Mouse (Mus musculus) ovary, postnatal 10 days (tissue): ENCODE data around the gene Ncs1.

ENCODE experiments used
- DNase-seq: peaks from one replicate; pipeline ENCODE4 v3.0.0; 2022; ENCODE audit warnings: low spot score

The Ncs1 gene

DNA sequence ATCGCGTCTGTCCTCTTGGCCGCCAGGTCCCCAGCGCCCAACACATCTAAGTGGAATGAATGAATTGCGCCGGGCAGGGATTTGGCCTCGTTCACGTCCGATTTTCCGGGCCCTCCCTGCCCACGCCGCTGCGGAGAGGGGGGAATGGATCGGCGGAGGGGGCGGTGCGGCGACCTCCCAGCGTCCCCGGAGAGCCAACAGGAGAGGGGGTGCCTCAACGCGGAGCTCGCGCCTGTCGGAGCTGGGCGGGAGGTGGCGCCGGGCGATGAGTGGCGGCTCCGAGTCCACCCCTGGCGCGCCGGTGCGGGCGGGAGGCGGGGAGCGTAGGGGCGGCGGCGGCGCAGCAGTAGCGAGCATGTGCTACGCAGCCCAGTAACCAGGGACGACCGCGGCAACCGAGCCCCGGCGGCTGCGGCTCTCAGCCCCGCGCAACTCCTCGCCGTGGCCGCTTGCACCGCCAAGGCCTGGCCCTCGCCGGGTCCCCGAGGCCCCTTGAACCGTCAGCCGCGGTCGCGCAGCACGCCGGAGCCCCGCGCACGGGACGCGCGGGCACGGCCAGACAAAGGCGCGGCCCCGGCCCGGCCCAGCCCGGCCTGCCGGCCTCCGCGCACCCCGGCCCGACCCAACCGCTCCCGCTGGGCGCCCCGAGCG is at the start of gene Ncs1:
Gene Ncs1, plus strand, starts transcription at position 333 of the 651 bp plus-strand sequence.
- DNase-seq = peak; percentile 45

DNA sequence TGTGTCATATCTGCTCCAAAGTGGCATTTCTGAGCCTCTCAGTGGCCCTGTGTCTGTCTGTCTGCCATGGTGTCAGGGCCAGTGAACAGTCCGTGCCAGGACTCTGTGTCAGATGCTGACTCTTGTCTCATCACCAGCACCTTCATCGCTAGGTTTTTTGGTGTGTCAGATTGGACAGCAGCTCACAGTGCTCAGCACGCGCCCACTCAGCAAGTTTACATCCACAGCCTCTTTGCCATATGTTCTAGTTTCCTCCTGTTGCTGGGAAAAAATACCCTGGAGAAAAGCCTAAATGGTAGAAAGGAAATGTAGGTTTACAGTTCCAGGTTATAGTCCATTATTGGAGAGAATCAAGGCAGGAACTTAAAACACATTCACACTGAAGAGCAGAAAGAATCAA is 47.0 kb upstream of the Ncs1 start:
- no peak for DNase-seq

- DNase-seq = no peak
Observed at GRCm38 (mm10) chr2:31200051-31200450, 45.6 kb upstream of the Ncs1 start.

DNA sequence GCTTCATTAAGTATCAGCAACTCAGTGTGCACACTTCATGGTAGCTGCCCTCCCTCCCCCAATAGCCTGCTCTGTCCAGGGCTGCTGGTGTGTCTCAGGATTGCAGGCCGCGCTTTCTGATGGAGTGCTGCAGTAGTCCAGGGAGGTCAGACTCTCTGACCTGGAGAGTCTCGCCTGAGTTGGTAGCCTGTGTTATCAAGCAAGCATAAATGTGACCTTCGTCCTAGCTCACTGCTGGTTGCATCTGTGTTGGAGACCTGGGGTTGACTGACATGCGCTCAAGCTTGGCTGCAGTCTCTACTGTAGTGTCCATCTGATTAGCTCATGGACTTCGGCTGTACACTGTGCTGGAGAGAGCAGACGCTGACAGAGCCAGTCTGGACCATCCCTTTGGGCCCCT is 43.8 kb upstream of the Ncs1 start:
- DNase-seq = no peak

DNA sequence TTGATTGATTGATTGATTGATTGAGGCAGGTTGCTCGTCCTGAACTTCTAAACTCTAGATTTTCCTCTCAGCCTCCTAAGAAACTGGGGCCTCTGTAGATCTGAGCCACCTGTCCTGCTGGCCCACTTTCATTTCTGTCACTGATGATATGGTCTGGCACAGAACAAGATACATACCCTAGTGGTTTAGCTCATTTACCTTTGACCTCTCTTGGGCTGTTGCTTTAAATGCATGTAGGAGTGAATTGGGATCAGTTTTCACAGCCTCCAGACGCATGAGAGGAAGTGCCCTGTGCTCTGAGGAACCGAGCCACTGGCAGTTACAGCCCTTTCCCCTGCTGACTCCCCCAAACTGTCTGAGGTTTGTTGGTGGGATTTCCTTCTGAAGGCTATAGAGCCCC is 43.3 kb upstream of the Ncs1 start:
- no peak for DNase-seq

DNA sequence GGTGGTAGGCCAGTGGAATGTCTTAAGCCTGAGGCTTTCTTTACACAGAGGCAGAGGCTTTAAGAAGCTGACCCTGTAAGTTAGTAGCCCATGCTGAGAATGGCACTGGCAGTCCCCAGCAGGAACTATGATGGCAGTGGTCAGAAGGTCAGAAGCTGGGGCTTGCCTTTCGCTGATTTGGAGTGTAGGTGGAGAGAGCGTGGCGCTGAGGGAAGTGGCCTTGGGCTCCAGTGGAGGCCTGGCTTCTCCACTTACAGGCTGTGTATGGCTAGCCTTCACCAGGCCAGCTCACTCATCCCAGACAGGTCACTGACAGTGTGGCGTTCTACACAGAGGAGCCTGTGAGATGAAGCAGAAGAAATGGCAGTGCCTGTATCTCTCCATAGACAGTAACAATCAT is 42.7 kb upstream of the Ncs1 start:
- DNase-seq = no peak

- no peak for DNase-seq
Observed at GRCm38 (mm10) chr2:31204677-31205076, 40.9 kb upstream of the Ncs1 start.

DNA sequence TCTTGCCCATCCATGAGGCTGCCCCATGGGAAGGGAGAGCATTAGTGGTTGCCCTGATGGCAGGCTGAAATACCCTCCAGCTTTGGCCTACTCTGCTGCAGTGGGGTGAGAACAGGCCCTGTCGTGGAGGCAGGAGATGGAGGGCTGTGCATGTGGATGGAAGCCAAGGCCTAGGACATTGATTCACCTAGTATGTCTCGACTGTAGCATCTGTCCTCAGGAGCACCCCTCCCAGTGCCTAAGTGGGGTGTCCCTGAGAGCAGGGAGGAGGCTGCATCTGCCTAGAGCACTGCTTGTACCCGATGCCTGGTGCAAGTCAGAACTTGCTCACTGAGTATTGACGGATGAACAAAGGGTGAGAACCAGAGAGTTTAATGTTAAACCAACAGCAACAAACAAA is 39.4 kb upstream of the Ncs1 start:
- no peak for DNase-seq

GRCm38 (mm10) chr2:31206882-31207281 is 38.7 kb upstream of the Ncs1 start:
- DNase-seq = no peak

GRCm38 (mm10) chr2:31208544-31209142 is 37.0 kb upstream of the Ncs1 start:
- DNase-seq = no peak

DNA sequence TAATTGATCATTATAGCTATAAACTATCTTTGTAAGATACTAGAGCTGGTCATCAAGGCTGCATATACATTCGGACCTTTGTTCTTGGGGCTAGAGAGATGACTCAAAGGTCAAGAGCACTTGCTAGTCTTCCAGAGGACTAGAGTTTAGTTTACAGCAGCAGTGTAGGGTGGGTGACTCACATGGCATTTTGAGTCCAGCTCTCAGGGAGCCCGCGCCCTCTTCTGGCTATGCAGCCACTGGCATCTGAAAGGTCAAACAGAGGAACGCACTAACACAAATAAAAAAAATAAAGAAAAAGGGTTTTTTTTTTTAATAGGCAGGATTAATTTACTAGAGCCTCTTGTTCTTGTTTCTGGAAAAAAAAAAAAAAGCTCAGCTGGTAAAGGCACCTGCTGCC is 36.1 kb upstream of the Ncs1 start:
- DNase-seq = no peak

- DNase-seq = no peak
Observed at GRCm38 (mm10) chr2:31210144-31210847, 35.3 kb upstream of the Ncs1 start.

DNA sequence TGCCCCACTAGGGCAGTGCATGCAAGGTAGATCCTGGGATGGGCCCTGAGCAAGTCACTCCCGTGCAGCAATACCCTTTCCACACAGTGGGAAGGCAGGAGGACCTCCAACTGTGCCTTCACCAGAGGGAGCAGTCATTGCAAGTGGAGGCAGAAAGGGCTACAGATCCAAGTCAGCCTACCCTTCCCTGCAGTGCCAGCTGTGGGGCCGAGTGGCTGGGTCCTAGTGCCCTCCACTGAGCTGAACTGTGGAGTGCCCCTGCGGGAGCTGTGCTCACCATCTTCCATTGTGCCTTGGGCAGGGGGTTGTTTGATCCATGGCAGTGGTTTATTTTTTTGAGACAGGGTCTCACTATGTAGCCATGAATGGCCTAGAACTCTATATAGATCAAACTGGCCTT is 34.4 kb upstream of the Ncs1 start:
- DNase-seq = no peak

GRCm38 (mm10) chr2:31214211-31214796 is 31.3 kb upstream of the Ncs1 start:
- no peak for DNase-seq

- DNase-seq = no peak
Observed at GRCm38 (mm10) chr2:31218611-31219010, 27.0 kb upstream of the Ncs1 start.

GRCm38 (mm10) chr2:31219470-31219869 is 26.2 kb upstream of the Ncs1 start:
- no peak for DNase-seq

- DNase-seq = no peak
Observed at GRCm38 (mm10) chr2:31220844-31221243, 24.8 kb upstream of the Ncs1 start.

DNA sequence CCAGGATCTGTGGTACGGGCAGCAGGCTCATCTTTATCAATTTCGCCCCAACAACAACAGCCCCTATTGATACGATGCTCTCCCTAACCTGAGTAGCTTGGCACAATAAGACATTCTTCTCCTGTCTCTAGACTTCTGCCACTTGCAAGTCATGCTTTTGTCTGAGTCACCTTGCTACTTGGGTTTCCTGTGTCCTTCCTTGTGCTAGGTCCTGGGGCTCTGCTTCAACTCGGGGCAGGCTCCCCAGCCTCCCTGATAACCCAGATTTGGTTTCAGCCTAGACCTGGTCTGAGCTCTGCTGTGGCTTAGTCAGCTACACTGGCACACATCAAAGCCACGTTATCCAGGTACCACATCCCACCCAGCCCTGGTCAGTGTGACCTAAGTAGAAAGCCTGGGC is 24.0 kb upstream of the Ncs1 start:
- DNase-seq = no peak

GRCm38 (mm10) chr2:31228768-31229311 is 16.8 kb upstream of the Ncs1 start:
- DNase-seq = no peak

GRCm38 (mm10) chr2:31239203-31239696 is 6.4 kb upstream of the Ncs1 start:
- DNase-seq = no peak

DNA sequence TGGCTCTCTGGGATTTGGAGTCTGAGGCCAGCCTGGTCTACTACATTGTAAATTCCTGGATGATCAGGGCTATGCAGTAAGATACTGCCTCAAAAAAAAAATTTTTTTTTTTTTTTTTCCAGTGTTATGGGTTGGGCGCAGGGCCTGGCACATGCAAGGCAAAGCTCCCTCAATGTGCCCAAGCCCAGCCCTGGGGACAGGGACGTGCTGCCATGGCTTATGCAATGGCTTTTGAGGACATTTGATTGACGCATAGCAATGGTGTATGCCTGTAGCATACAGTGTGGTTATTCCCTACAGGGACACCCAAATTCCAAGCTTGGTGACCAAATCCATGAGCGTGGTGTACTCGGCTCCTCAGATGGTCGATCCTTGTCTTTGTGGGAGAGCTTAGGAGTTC is 5.8 kb upstream of the Ncs1 start:
- no peak for DNase-seq

DNA sequence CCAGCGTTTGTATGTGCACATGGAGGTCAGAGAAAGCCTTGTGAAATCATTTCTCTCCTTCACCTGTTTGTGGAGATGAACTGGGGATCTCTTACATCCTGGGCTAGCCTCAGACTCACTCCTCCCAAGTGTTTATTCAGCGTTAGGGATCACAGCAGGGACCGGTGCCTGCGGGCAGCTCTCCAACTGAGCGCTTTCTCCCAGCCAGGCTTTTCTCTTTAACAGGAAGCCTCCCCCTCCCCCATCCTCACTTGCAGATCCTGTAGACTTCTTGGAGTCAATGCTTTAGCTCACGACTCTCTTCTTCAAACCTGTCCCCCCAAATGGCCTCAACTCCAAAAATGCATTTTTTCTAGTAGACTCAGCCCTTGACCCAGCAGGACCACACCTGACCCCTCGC is 4.0 kb upstream of the Ncs1 start:
- DNase-seq = no peak

DNA sequence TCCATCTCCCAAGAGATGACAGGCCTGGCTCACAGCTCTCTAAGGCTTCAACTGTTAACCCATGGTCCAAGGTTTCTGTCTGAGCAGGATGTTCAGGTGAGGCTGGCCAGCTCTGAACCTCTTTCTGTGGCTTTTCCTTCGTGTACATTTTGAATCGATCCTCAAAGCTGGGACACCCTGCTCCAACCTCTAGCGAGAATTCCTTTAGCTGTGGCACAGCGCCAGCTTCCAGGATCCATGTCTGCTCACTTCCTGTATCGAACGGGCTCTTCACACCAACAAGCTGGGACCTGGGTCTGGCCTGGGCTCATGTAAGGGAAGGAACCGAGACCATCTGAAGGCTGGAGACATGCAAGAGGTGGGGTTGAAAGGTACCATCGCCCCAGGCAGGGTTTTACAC is 1.4 kb upstream of the Ncs1 start:
- DNase-seq = no peak
